Mouse (Mus musculus) neural tube, embryonic 13.5 days (tissue): Measurements from ENCODE around the gene Abcc10. TPM values are rescaled to one million over a fixed set of nuclear protein-coding genes. Genes with fewer than 3 reads are reported as not detected.

Experiments
- ATAC-seq: fragments of 200-750 bp; cut with Nextera tagmentation; 2 replicates; pipeline ENCODE4 v1.8.0; 2017; ENCODE audit warnings: low read depth, mild to moderate bottlenecking, moderate TSS enrichment, moderate library complexity
- H3K27ac ChIP-seq: fragments of 300-500 bp; sonication (generic); replicated peaks from 2 replicates; pipeline ENCODE4 v1.5.1; 2015; ENCODE audit warnings: moderate library complexity, mild to moderate bottlenecking, inconsistent platforms
- H3K27me3 ChIP-seq: fragments of 300-500 bp; sonication (generic); 2 replicates; pipeline ENCODE4 v1.6.1; 2015; ENCODE audit warnings: mild to moderate bottlenecking, inconsistent platforms
- H3K36me3 ChIP-seq: fragments of 300-500 bp; sonication (generic); 2 replicates; pipeline ENCODE4 v1.6.1; 2015; ENCODE audit warnings: mild to moderate bottlenecking, inconsistent platforms
- H3K4me1 ChIP-seq: fragments of 300-500 bp; sonication (generic); replicated peaks from 2 replicates; pipeline ENCODE4 v1.6.1; 2015; ENCODE audit warnings: inconsistent platforms
- H3K4me2 ChIP-seq: fragments of 300-500 bp; sonication (generic); 2 replicates; pipeline ENCODE4 v1.6.1; 2015; ENCODE audit warnings: inconsistent platforms, mild to moderate bottlenecking, moderate library complexity
- H3K4me3 ChIP-seq: fragments of 300-500 bp; sonication (generic); 2 replicates; pipeline ENCODE4 v1.5.1; 2015; ENCODE audit warnings: mild to moderate bottlenecking, inconsistent platforms
- H3K9ac ChIP-seq: fragments of 300-500 bp; sonication (generic); 2 replicates; pipeline ENCODE4 v1.6.1; 2015; ENCODE audit warnings: moderate library complexity, mild to moderate bottlenecking, inconsistent platforms
- H3K9me3 ChIP-seq: fragments of 300-500 bp; sonication (generic); 2 replicates; pipeline ENCODE4 v1.6.1; 2016; ENCODE audit warnings: inconsistent platforms
- WGBS: fragments of 180-500 bp; shearing (Covaris S2); methylation state at CpG from one replicate; pipeline ENCODE4 v1.1.7; 2015; 5-methylcytosine and 5-hydroxymethylcytosine counted together
- polyA plus RNA-seq: library from polyadenylated mRNA; unstranded; fragments of >200 nt; fragmentation: Nextera tagmentation; extraction: Ambion mirVana; gene quantifications from 2 replicates; pipeline ENCODE4 v1.2.1, GENCODE M21; 2015

Abcc10 gene
- 8.1 and 9.2 TPM in 2 replicates for polyA plus RNA-seq

DNA sequence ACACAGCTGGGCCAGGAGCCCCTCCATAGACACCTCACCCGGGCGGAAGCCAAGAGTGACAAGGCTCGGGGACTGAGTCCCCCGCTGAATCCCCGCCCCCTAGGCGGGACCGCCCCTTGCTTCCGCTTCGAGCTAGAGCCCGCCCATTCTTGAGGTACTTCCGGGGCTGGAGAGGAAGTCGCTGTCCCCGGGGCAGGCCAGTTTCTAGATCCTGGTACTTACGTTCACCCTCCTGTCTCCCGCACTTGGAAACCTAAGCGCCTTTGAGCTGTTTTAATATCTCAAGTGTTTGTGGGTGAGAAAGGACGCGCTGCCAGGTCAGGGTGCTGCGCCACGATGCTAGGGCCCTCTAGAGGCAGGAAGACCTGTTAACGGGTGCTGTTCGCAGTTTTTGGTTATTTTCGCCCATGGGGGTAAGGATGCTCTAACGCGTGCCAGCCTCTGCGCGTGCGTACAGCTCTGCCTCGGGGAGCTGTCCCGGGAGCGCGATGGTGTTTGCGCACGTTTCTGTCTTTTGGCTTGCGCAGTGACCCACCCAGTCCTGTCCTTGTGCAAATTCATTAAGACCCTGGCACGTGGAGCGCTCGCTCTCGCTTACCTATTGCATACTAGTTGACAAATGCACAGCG, at the start of gene Abcc10:
Abcc10 (minus strand) TSS at position 447 of the 629 bp plus-strand sequence.
- peak within 1 kb of the TSS; percentile 95 for H3K27ac ChIP-seq
- under 1% methylated on average over 40 of the region's 40 CpGs for WGBS
- H3K9ac ChIP-seq, result peak within 1 kb of the TSS; percentile 90
- peaks cover 14% of the 10 kb centered on the region for H3K36me3 ChIP-seq
- peaks cover 20% of the 10 kb centered on the region for H3K4me1 ChIP-seq
- H3K27me3 ChIP-seq, result no peaks in the 10 kb centered on the region
- H3K4me3 ChIP-seq, result peak within 1 kb of the TSS; percentile 71
- no peaks in the 10 kb centered on the region for H3K9me3 ChIP-seq
- H3K4me2 ChIP-seq, result peak within 1 kb of the TSS; percentile 78
- ATAC-seq, result peak; percentile 99

GRCm38 (mm10) chr17:46371783-46372182, 43.6 kb upstream of the Abcc10 start:
- Histone ChIP-seq H3K4me3 (no peak overlapping the region), H3K27ac (no peak overlapping the region), H3K4me1 (no peaks in the 10 kb centered on the region), H3K4me2 (no peak overlapping the region), H3K9ac (no peak overlapping the region), H3K36me3 (no peaks in the 10 kb centered on the region), H3K27me3 (no peaks in the 10 kb centered on the region), H3K9me3 (peaks cover 8% of the 10 kb centered on the region; the same call in 1 of the 2 replicates)
- WGBS, result 72% methylated on average over 3 of the region's 3 CpGs
- no peak for ATAC-seq

DNA sequence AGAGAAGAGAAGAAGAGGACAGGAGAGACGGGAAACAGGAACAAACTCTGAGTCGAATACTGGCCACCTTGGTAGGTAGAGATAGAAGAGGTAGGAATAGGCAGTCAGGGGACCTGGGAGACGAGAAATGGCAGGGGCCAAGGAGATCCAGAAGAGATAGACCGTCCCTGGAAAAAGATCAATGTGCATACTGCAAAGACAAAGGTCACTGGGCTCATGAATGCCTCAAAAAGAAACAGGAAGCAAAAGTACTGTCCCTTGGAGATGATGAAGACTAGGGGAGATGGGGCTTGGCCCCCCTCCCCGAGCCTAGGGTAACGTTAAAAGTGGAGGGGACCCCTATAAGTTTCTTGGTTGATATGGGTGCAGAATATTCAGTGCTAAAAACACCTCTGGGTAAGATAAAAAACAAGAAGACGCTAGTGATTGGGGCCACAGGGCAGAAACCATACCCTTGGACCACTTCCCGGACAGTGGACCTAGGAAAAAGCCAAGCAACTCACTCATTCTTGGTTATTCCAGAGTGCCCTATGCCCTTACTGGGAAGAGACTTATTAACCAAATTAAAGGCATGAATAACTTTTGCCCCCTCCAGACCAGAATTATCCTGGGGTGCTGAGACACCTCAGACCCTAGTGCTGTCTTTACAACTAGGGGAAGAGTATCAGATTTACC, 23.0 kb upstream of the Abcc10 start:
- 89% methylated on average over 8 of the region's 8 CpGs for WGBS
- Histone ChIP-seq H3K4me1 (no peaks in the 10 kb centered on the region), H3K27ac (no peak overlapping the region), H3K9me3 (0 out of 2 replicates have a peak, but pooled peaks cover 6% of the 10 kb centered on the region), H3K4me3 (no peak overlapping the region), H3K36me3 (no peaks in the 10 kb centered on the region), H3K27me3 (no peaks in the 10 kb centered on the region), H3K9ac (no peak overlapping the region), H3K4me2 (no peak overlapping the region)
- no peak for ATAC-seq

GRCm38 (mm10) chr17:46341208-46341607, 13.1 kb upstream of the Abcc10 start:
- no peak for ATAC-seq
- Histone ChIP-seq H3K9ac (no peak overlapping the region), H3K4me2 (no peak overlapping the region), H3K4me1 (no peaks in the 10 kb centered on the region), H3K9me3 (0 out of 2 replicates have a peak, but pooled peaks cover 3% of the 10 kb centered on the region), H3K27ac (no peak overlapping the region), H3K27me3 (no peaks in the 10 kb centered on the region), H3K36me3 (no peaks in the 10 kb centered on the region), H3K4me3 (no peak overlapping the region)
- WGBS, result 86% methylated on average over 7 of the region's 7 CpGs

DNA sequence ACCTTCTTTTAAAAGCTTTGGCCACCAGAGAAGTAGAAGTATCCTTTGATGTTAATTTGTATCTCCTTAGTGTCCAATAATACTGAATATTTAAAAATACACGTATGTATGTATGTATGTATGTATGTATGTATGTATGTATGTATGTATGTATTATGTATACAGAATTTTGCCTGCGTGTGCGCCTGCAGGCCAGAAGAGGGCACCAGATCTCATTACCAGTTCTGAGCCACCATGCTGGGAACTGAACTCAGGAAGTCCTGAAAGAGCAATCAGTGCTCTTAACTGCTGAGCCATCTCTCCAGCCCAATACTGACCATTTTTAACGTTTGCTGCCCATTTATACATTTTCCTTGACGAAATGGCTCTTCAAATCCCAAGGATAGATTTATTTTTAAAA, 8.3 kb upstream of the Abcc10 start:
- no peak overlapping the region for H3K9ac ChIP-seq
- no peak overlapping the region for H3K4me2 ChIP-seq
- H3K9me3 ChIP-seq, result no peaks in the 10 kb centered on the region
- no peaks in the 10 kb centered on the region for H3K36me3 ChIP-seq
- no peaks in the 10 kb centered on the region for H3K4me1 ChIP-seq
- no peak overlapping the region for H3K27ac ChIP-seq
- H3K27me3 ChIP-seq, result no peaks in the 10 kb centered on the region
- no peak for ATAC-seq
- 23% methylated on average over 5 of the region's 5 CpGs for WGBS
- no peak overlapping the region for H3K4me3 ChIP-seq

- no peak for ATAC-seq
- 72% methylated on average over 6 of the region's 6 CpGs for WGBS
- H3K9ac ChIP-seq, result peak overlapping the region; percentile 90; the same call in 1 of the 2 replicates
These were observed 571 bp upstream of the Abcc10 start for GRCm38 (mm10) chr17:46328723-46329122.

GRCm38 (mm10) chr17:46327413-46327905, 693 bp downstream of the Abcc10 start:
- 3% methylated on average over 27 of the region's 27 CpGs for WGBS

More at GRCm38 (mm10) chr17:46328723-46329122, 571 bp upstream of the Abcc10 start:
- peak overlapping the region; percentile 95 for H3K27ac ChIP-seq
- H3K27me3 ChIP-seq, result no peaks in the 10 kb centered on the region
- H3K4me3 ChIP-seq, result peak overlapping the region; percentile 71
- peak overlapping the region; percentile 78 for H3K4me2 ChIP-seq
- no peaks in the 10 kb centered on the region for H3K9me3 ChIP-seq
- H3K4me1 ChIP-seq, result peaks cover 20% of the 10 kb centered on the region
- H3K36me3 ChIP-seq, result peaks cover 7% of the 10 kb centered on the region

DNA sequence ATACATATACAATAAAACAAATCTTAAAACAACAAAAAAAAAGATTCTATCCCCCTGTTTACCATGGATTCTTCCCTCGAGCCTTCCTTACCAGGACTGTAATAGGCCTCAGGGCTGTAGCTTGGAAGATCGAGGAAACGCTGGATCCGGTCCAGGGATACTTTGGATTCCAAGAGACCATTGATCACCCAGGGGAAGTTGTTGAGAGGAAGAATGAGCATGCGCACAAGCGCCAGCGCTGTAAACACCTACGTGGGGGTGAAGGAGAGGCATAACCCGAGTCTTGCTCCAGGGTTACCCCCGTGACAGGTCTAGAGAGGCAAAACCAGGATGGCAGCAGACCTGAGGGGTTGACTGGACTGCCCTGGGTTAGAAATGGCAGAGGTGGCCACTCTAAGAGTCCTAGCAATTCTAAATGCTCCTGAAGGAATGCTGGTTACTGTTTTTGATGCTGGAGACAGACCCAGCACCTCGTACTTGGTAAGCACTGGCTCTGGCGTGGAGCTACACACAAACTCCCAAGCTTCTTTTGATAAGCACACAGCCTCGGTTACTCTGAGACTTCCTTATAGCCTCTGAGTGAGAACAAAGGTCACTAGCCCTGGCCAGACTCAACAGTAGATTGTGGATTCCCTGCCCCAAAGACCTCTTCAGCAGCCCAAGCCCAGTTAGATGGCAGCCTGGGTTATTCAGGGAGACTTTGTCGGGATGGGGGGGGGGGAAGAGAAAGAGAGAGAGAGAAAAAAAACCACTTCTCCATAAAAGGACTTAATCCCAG, 5.9 kb downstream of the Abcc10 start:
- H3K36me3 ChIP-seq, result peaks cover 43% of the 10 kb centered on the region
- WGBS, result 90% methylated on average over 14 of the region's 14 CpGs
- no peaks in the 10 kb centered on the region for H3K9me3 ChIP-seq
- H3K9ac ChIP-seq, result no peak overlapping the region
- H3K4me1 ChIP-seq, result peaks cover 11% of the 10 kb centered on the region
- no peak overlapping the region for H3K27ac ChIP-seq
- no peak overlapping the region for H3K4me3 ChIP-seq
- no peak overlapping the region for H3K4me2 ChIP-seq
- no peak for ATAC-seq
- H3K27me3 ChIP-seq, result no peaks in the 10 kb centered on the region

More at GRCm38 (mm10) chr17:46327413-46327905, 693 bp downstream of the Abcc10 start:
- Histone ChIP-seq H3K27ac (peak overlapping the region; percentile 95), H3K36me3 (peaks cover 20% of the 10 kb centered on the region), H3K4me1 (peaks cover 20% of the 10 kb centered on the region), H3K9me3 (no peaks in the 10 kb centered on the region), H3K9ac (peak overlapping the region; percentile 90), H3K27me3 (no peaks in the 10 kb centered on the region), H3K4me3 (peak overlapping the region; percentile 71), H3K4me2 (peak overlapping the region; percentile 78)
- ATAC-seq, result peak; percentile 1; the same call in 1 of the 2 replicates

DNA sequence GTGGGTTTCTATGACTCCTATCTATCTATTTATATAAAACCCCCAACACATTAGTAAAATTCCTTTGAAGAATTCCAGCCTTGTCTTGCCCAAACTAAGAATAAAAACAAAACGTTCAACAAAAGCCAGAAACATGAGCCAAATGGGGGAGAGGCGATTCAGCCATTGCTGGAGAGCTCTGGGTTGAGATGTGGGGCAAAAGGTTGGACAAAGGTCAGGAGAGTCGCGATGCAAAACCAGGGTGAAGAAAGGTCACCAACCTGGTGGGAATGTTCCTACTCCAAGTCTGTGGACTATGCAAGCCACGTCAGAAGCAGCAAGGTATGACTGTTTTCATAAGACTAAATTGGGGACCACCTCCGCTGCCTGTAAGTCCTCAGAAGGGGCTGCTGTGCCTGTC, 7.7 kb downstream of the Abcc10 start:
- Histone ChIP-seq H3K9ac (no peak overlapping the region), H3K27ac (no peak overlapping the region), H3K27me3 (no peaks in the 10 kb centered on the region), H3K36me3 (peaks cover 43% of the 10 kb centered on the region), H3K4me2 (no peak overlapping the region), H3K9me3 (no peaks in the 10 kb centered on the region), H3K4me1 (no peaks in the 10 kb centered on the region), H3K4me3 (no peak overlapping the region)
- WGBS, result 85% methylated on average over 6 of the region's 6 CpGs
- ATAC-seq, result no peak

DNA sequence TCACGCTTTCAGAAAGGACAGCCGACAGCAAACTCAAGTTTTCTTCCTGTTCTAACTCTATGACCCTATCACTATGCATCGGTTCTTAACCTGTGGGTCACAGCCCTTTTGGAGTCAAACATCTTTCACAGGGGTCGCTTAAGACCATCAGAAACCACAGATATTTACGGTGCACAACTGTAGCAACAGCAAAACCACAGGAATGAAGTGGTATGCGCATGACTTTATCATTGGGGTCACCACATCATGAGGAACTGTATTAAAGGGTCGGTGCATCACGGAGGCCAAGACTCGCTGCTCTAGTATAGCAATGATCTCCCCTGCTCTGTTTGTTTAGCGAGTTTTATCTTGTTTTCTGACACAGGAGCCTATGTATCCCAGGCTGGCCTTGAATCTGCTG, 12.3 kb downstream of the Abcc10 start:
- Histone ChIP-seq H3K27me3 (no peaks in the 10 kb centered on the region), H3K9me3 (no peaks in the 10 kb centered on the region), H3K27ac (no peak overlapping the region), H3K4me2 (no peak overlapping the region), H3K36me3 (peaks cover 25% of the 10 kb centered on the region), H3K4me1 (no peaks in the 10 kb centered on the region), H3K9ac (no peak overlapping the region), H3K4me3 (no peak overlapping the region)
- 93% methylated on average over 10 of the region's 10 CpGs for WGBS
- no peak for ATAC-seq

- Histone ChIP-seq H3K4me3 (no peak overlapping the region), H3K9ac (no peak overlapping the region), H3K36me3 (peaks cover 23% of the 10 kb centered on the region; the same call in 1 of the 2 replicates), H3K27me3 (no peaks in the 10 kb centered on the region), H3K27ac (no peak overlapping the region), H3K4me1 (no peaks in the 10 kb centered on the region), H3K4me2 (no peak overlapping the region), H3K9me3 (no peaks in the 10 kb centered on the region)
- 85% methylated on average over 9 of the region's 9 CpGs for WGBS
- no peak for ATAC-seq
These were observed 14.9 kb downstream of the Abcc10 start for GRCm38 (mm10) chr17:46313135-46313715.
